Mouse (Mus musculus) bone marrow macrophage, adult 2 months (primary cell): Measurements from ENCODE around the gene Gm3625. TPM values are rescaled to one million over a fixed set of nuclear protein-coding genes. Genes with fewer than 3 reads are reported as not detected.

Experiments
- H3K27ac ChIP-seq: 2 replicates; pipeline ENCODE4 v1.5.1; 2012; ENCODE audit warnings: low read depth, low read length; ENCODE audit not compliant: insufficient read depth
- H3K4me1 ChIP-seq: 2 replicates; pipeline ENCODE4 v1.6.1; 2012; ENCODE audit warnings: low read length; ENCODE audit not compliant: control insufficient read depth, insufficient read depth
- H3K4me3 ChIP-seq: 2 replicates; pipeline ENCODE4 v1.5.1; 2012; ENCODE audit warnings: mild to moderate bottlenecking, low read length, moderate library complexity; ENCODE audit not compliant: insufficient read depth
- CTCF ChIP-seq: IDR thresholded peaks from 2 replicates; pipeline ENCODE4 v1.5.1; 2012; ENCODE audit warnings: low read depth, mild to moderate bottlenecking, low read length, moderate library complexity
- POLR2A ChIP-seq: IDR thresholded peaks from 2 replicates; pipeline ENCODE4 v1.6.1; 2012; ENCODE audit warnings: mild to moderate bottlenecking, low read depth, low read length, borderline replicate concordance
- polyA plus RNA-seq: library from polyadenylated mRNA; stranded (reverse); fragments of >200 nt; gene quantifications from 2 replicates; pipeline ENCODE4 v1.2.4, GENCODE M21; 2012; ENCODE audit not compliant: missing spikeins, insufficient read depth, insufficient read length

Gm3625 gene
- polyA plus RNA-seq, result not detected in 2 replicates

- peak within 1 kb of the TSS; percentile 93 for H3K4me3 ChIP-seq
- peaks cover 9% of the 10 kb centered on the region for H3K4me1 ChIP-seq
- no peak for TF ChIP-seq CTCF
- H3K27ac ChIP-seq, result peak within 1 kb of the TSS; percentile 68
Observed at GRCm38 (mm10) chr12:4592541-4593165, at the start of gene Gm3625, which contains the start of gene Itsn2. Gm3625 (minus strand) TSS chr12:4592927. Itsn2 (plus strand) TSS chr12:4592638.

DNA sequence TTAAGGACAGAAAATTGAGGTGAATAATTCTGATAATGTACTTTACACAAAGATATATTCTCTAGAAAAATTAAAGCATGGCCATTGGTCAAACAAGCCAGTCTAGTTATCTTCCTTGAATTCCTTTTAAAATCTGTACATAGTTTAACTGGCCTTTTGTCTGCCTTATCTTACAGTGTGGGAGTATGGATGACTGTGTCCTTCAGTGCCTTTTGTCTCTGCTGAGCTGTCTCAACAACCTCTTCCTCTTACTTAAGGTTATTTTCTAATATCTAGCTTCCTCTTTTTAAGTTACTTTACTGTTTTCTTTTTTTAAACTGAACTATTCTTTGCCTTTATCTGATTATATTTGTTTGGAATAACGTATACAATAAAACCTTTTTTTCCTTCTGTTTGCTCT lies 48.0 kb upstream of the Gm3625 start:
- peaks cover 6% of the 10 kb centered on the region for H3K4me1 ChIP-seq
- TF ChIP-seq CTCF (no peak), POLR2A (no peak)

DNA sequence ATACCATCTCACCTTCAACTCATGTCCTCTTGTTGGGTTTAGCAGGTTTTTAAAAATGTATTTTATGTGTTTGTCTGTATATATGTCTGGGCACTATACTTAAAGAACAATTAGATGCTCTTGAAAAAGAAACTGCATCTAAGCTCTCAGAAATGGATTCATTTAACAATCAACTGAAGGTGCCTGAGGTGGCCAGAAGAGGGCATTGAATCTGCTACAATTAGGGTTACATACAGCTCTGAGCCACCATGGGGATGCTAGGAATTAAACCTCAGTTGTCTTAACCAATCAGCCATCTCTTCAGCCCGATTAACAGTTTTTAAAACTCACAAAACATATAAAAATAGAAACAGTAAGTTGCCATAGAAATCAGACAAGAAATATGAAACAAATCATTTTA lies 45.7 kb upstream of the Gm3625 start:
- H3K4me3 ChIP-seq, result no peak overlapping the region
- no peak overlapping the region for H3K27ac ChIP-seq
- peaks cover 6% of the 10 kb centered on the region for H3K4me1 ChIP-seq
- TF ChIP-seq POLR2A, result no peak
- no peak for TF ChIP-seq CTCF

More for the DNA sequence above, 48.0 kb upstream of the Gm3625 start:
- Histone ChIP-seq H3K27ac (no peak overlapping the region), H3K4me3 (no peak overlapping the region)

DNA sequence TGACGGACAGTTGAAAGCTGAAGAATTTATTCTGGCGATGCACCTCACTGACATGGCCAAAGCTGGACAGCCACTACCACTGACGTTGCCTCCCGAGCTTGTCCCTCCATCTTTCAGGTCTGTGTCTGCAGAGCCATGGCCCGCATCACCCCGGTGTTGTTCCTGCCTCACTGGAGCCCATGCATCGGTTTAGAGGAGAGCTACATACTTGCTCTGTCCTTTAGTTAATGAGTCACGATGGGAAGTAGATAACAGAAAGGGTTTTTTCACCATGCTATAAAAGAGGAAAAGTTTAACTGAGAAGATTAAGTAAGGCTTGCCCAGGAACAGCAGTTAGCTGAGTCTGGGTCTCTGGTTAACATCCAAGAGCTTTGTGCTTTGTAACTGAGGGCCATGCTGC lies 40.2 kb upstream of the Gm3625 start:
- Histone ChIP-seq H3K4me3 (no peak overlapping the region), H3K4me1 (no peaks in the 10 kb centered on the region), H3K27ac (no peak overlapping the region)
- no peak for TF ChIP-seq CTCF
- TF ChIP-seq POLR2A, result no peak

DNA sequence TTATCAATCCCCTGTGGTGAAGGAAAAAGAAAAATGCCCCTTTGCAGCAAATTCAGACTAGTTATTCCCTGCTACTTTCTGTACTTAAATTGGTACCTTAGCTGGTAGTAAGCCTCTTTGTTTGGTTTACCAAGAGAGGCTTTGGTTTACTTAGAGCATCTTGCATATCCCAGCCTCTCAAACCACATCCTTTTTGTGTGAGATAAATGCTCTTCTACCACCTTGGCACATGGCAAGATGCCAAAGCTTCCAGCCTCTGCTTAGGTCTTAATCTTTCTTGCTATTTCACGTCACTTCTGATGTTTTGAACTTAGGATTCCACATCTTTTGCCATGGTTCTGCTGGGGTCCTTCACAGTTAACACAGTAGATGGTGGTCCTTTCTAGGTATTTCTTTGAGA lies 31.5 kb upstream of the Gm3625 start:
- H3K4me1 ChIP-seq, result no peaks in the 10 kb centered on the region
- no peak overlapping the region for H3K4me3 ChIP-seq
- H3K27ac ChIP-seq, result no peak overlapping the region
- TF ChIP-seq CTCF (no peak), POLR2A (no peak)

DNA sequence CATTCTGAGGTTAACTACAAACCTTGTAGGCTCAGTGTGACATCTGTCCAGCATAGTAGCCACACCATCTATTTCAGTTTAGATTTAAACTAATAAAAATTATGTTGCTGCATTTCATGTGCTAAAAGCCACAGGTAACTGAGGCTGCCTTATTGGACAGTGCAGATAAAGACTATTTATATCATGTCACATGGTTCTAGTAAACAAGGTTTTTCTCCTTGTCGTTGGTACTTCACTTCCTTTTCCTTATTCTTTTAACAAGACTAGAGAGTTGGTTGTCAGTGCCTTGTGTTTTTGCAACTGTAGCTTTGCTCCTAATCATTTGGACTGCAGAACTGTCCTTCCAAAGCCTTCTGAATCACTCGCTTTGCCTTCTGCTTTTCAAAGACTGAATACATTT lies 22.0 kb upstream of the Gm3625 start:
- H3K4me1 ChIP-seq, result peaks cover 7% of the 10 kb centered on the region
- H3K4me3 ChIP-seq, result no peak overlapping the region
- TF ChIP-seq CTCF (no peak), POLR2A (no peak)
- H3K27ac ChIP-seq, result 0 out of 2 replicates have a peak overlapping the region, but pooled peaks have one; percentile 3

- no peak overlapping the region for H3K4me3 ChIP-seq
- H3K27ac ChIP-seq, result peak overlapping the region; percentile 64
- TF ChIP-seq POLR2A, result no peak
- no peak for TF ChIP-seq CTCF
- H3K4me1 ChIP-seq, result peaks cover 18% of the 10 kb centered on the region
Observed at GRCm38 (mm10) chr12:4606625-4607024, 13.9 kb upstream of the Gm3625 start.

DNA sequence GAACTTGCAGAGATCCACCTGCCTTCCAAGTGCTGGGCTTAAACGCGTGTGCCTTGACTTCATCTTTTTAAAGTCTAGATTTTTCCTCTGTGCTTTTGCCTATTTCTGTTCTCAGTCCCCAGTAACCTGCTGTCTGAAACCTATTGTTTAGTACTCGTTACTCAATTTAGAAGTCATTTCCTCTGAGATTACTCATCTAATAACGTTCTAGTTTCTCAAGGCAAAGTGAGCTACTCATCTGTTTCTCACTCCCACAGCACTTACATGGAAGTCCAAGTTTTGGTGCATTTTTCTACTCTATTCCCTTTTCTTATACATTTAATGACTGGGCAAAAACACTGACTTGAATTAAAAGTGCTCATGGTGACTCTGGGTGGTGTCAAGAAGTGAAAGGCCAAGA lies 7.0 kb upstream of the Gm3625 start:
- Histone ChIP-seq H3K4me3 (no peak overlapping the region), H3K4me1 (peaks cover 38% of the 10 kb centered on the region), H3K27ac (no peak overlapping the region)
- TF ChIP-seq CTCF, result no peak
- TF ChIP-seq POLR2A, result no peak

DNA sequence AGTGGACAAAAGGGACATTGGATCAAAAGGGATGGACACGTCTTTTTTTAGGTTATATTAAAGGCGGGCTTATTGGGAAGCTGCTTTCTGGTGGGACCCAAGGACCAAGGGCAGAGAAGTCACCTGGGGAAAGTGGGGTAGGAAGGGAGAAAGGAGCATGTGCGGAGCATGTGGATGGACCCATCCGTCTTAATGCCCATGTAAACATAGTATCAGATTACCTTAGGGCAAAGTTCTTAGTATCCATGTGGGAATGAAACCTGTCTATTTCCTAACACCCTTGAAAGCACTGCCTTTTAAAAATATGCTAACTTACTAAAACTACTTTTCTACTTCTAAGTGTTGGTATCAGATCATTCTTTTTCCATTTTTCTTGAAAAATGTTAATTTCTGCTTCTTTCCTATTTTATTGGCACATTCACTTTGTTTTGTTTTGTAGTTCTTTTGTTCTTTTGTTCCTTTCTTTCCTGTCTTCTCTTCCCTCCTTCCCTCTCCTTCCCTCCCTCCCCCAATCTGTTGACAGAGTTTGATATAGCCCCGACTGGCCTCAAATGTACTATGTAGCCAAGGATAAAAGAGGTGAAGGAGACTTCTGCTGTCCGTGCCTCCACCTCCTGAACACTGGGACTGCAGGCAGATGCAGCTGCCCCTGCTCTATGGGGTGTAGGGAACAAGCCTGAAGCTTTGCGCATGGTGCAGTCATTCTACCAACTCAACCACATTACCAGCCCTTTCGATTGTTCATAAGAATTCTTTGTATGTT lies 6.1 kb upstream of the Gm3625 start:
- no peak for TF ChIP-seq CTCF
- no peak for TF ChIP-seq POLR2A
- Histone ChIP-seq H3K27ac (no peak overlapping the region), H3K4me3 (no peak overlapping the region)

GRCm38 (mm10) chr12:4595055-4595454 lies 2.3 kb upstream of the Gm3625 start:
- TF ChIP-seq POLR2A (no peak), CTCF (no peak)
- no peak overlapping the region for H3K27ac ChIP-seq
- no peak overlapping the region for H3K4me3 ChIP-seq
- H3K4me1 ChIP-seq, result peaks cover 24% of the 10 kb centered on the region

More for the DNA sequence above, 6.1 kb upstream of the Gm3625 start:
- peaks cover 38% of the 10 kb centered on the region for H3K4me1 ChIP-seq
